Mouse (Mus musculus) megakaryocyte, embryonic 14.5 days (primary cell): ENCODE measurements around the gene Tmem248.

Experiments
- FLI1 ChIP-seq: IDR thresholded peaks from 2 replicates; pipeline ENCODE4 v1.6.1; 2012; ENCODE audit warnings: low read length, inconsistent platforms, mixed read lengths
- GATA1 ChIP-seq: IDR thresholded peaks from 3 replicates; pipeline ENCODE4 v1.6.1; 2012; ENCODE audit warnings: mixed read lengths, low read length, inconsistent platforms, borderline replicate concordance

GRCm38 (mm10) chr5:130221316-130221715 lies 4.4 kb downstream of the Tmem248 start:
- TF ChIP-seq GATA1 (no peak), FLI1 (no peak)
